Mouse (Mus musculus) megakaryocyte, embryonic 14.5 days (primary cell): Measurements from ENCODE around the gene Akt1.

Source experiments
- FLI1 ChIP-seq: IDR thresholded peaks from 2 replicates; pipeline ENCODE4 v1.6.1; 2012; ENCODE audit warnings: low read length, inconsistent platforms, mixed read lengths
- GATA1 ChIP-seq: IDR thresholded peaks from 3 replicates; pipeline ENCODE4 v1.6.1; 2012; ENCODE audit warnings: mixed read lengths, low read length, inconsistent platforms, borderline replicate concordance

DNA sequence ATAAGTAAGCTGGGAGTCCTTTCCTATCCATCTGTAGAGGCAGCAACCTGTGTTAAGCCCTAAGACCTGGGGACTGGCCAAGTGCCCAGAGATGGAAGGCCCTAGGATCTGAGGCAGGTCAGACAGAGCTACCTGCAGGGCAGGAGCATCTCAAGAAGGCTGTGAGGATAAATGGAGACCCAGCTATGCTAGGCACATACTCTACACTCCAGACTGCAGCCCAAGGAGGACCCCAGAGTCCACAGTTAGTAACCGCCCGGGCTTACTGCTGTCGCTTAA is 13.4 kb downstream of the Akt1 start:
- TF ChIP-seq FLI1, result no peak
- no peak for TF ChIP-seq GATA1
